Mouse (Mus musculus) MEL (cell line): Measurements from ENCODE around the gene Igfbp1. TPM values are rescaled to one million over a fixed set of nuclear protein-coding genes. Genes with fewer than 3 reads are reported as not detected.
"Not testable (repeated sequence)": the region's sequence is repeated elsewhere in the genome, so short reads cannot be mapped to it uniquely, and the experiment has no call there.

Experiments
- DNase-seq: peaks from one replicate; pipeline ENCODE4 v3.0.0; 2011; ENCODE audit warnings: low read depth, low spot score
- H3K27ac ChIP-seq: 2 replicates; pipeline ENCODE4 v1.5.1; 2012; ENCODE audit warnings: low read depth, mild to moderate bottlenecking, control low read depth, low read length, moderate library complexity; ENCODE audit not compliant: control insufficient read depth
- H3K27me3 ChIP-seq, 2 experiments: fragments of 150-350 bp in 1 of 2; sonication (generic) in 1 of 2; 2 replicates each; pipeline ENCODE4 v1.6.1; 2012; ENCODE audit warnings: low read length in 2 of 2, mild to moderate bottlenecking in 2 of 2, improper control_type of control experiment in 1 of 2, moderate library complexity in 1 of 2; ENCODE audit not compliant: insufficient read depth in 2 of 2, control insufficient read depth in 1 of 2
- H3K36me3 ChIP-seq, 2 experiments: 2 replicates each; pipeline ENCODE4 v1.6.1; 2012 to 2014; ENCODE audit warnings: low read length in 2 of 2, improper control_type of control experiment in 1 of 2, inconsistent platforms in 1 of 2, mild to moderate bottlenecking in 1 of 2; ENCODE audit not compliant: insufficient read depth in 2 of 2, control insufficient read depth in 1 of 2
- H3K4me1 ChIP-seq, 2 experiments: fragments of 150-350 bp in 1 of 2; sonication (generic) in 1 of 2; 2 replicates each; pipeline ENCODE4 v1.6.1; 2012; ENCODE audit warnings: low read length in 2 of 2, improper control_type of control experiment in 1 of 2, mild to moderate bottlenecking in 1 of 2; ENCODE audit not compliant: insufficient read depth in 2 of 2, control insufficient read depth in 1 of 2
- H3K4me3 ChIP-seq, 2 experiments: fragments of 150-350 bp in 1 of 2; sonication (generic) in 1 of 2; 2 replicates each; pipeline ENCODE4 v1.5.1; 2012; ENCODE audit warnings: low read depth in 2 of 2, low read length in 2 of 2, mild to moderate bottlenecking in 2 of 2, moderate library complexity in 2 of 2, control low read depth in 1 of 2, improper control_type of control experiment in 1 of 2; ENCODE audit not compliant: control insufficient read depth in 1 of 2, insufficient read depth in 1 of 2
- H3K79me2 ChIP-seq: 2 replicates; pipeline ENCODE4 v1.6.1; 2012; ENCODE audit warnings: mild to moderate bottlenecking, low read length, moderate library complexity; ENCODE audit not compliant: control insufficient read depth, poor library complexity, insufficient read depth
- H3K9ac ChIP-seq: 2 replicates; pipeline ENCODE4 v1.6.1; 2012; ENCODE audit warnings: low read depth, mild to moderate bottlenecking, control low read depth, low read length, moderate library complexity; ENCODE audit not compliant: control insufficient read depth, poor library complexity, severe bottlenecking
- H3K9me3 ChIP-seq: fragments of 150-350 bp; sonication (generic); replicated peaks from 2 replicates; pipeline ENCODE4 v1.6.1; 2012; ENCODE audit warnings: mild to moderate bottlenecking, low read length, improper control_type of control experiment, moderate library complexity; ENCODE audit not compliant: insufficient read depth
- CHD2 ChIP-seq: IDR thresholded peaks from 2 replicates; pipeline ENCODE4 v1.6.1; 2011; ENCODE audit warnings: low read length, improper control_type of control experiment
- CTCF ChIP-seq, 3 experiments: IDR thresholded peaks in 2 of 3; conservative IDR thresholded peaks in 1 of 3; 2 replicates each; pipeline ENCODE4 v1.5.1; 2011 to 2012; ENCODE audit warnings: low read length in 3 of 3, low read depth in 2 of 3, mild to moderate bottlenecking in 2 of 3, improper control_type of control experiment in 1 of 3, inconsistent platforms in 1 of 3, mixed read lengths in 1 of 3, moderate library complexity in 1 of 3; ENCODE audit not compliant: control insufficient read depth in 1 of 3, insufficient read depth in 1 of 3, poor library complexity in 1 of 3, severe bottlenecking in 1 of 3
- E2F4 ChIP-seq: IDR thresholded peaks from 2 replicates; pipeline ENCODE4 v1.6.1; 2011; ENCODE audit warnings: low read depth, low read length, improper control_type of control experiment, borderline replicate concordance
- ELF1 ChIP-seq: IDR thresholded peaks from 2 replicates; pipeline ENCODE4 v1.6.1; 2014; ENCODE audit warnings: low read depth, mild to moderate bottlenecking, inconsistent platforms, low read length, improper control_type of control experiment, moderate library complexity
- EP300 ChIP-seq, 2 experiments: IDR thresholded peaks; 2 replicates each; pipeline ENCODE4 v1.6.1; 2011; ENCODE audit warnings: improper control_type of control experiment in 2 of 2, low read length in 2 of 2, low read depth in 1 of 2, mild to moderate bottlenecking in 1 of 2
- GABPA ChIP-seq: IDR thresholded peaks from 2 replicates; pipeline ENCODE4 v1.6.1; 2012; ENCODE audit warnings: low read depth, mild to moderate bottlenecking, inconsistent platforms, low read length, improper control_type of control experiment, moderate library complexity
- GATA1 ChIP-seq: IDR thresholded peaks from 2 replicates; pipeline ENCODE4 v1.6.1; 2011; ENCODE audit warnings: low read depth, low read length, improper control_type of control experiment
- MAFK ChIP-seq: IDR thresholded peaks from 2 replicates; pipeline ENCODE4 v1.6.1; 2011; ENCODE audit warnings: low read depth, mild to moderate bottlenecking, low read length, improper control_type of control experiment, borderline replicate concordance
- MAX ChIP-seq: IDR thresholded peaks from 2 replicates; pipeline ENCODE4 v1.6.1; 2011; ENCODE audit warnings: low read length, improper control_type of control experiment
- MXI1 ChIP-seq: IDR thresholded peaks from 2 replicates; pipeline ENCODE4 v1.6.1; 2011; ENCODE audit warnings: mild to moderate bottlenecking, low read depth, low read length, improper control_type of control experiment
- MYC ChIP-seq: IDR thresholded peaks from 2 replicates; pipeline ENCODE4 v1.6.1; 2011; ENCODE audit warnings: low read depth, mild to moderate bottlenecking, low read length, improper control_type of control experiment, moderate library complexity
- NELFE ChIP-seq: IDR thresholded peaks from 2 replicates; pipeline ENCODE4 v1.6.1; 2011; ENCODE audit warnings: low read depth, low read length, improper control_type of control experiment
- POLR2AphosphoS2 ChIP-seq: IDR thresholded peaks from 2 replicates; pipeline ENCODE4 v1.6.1; 2011; ENCODE audit warnings: low read length, improper control_type of control experiment
- POLR2AphosphoS5 ChIP-seq: IDR thresholded peaks from 2 replicates; pipeline ENCODE4 v1.6.1; 2012; ENCODE audit warnings: low read depth, borderline replicate concordance, mild to moderate bottlenecking, inconsistent platforms, low read length, moderate library complexity, mixed read lengths
- RAD21 ChIP-seq: IDR thresholded peaks from 2 replicates; pipeline ENCODE4 v1.6.1; 2011; ENCODE audit warnings: mild to moderate bottlenecking, low read depth, low read length, improper control_type of control experiment
- SIN3A ChIP-seq: IDR thresholded peaks from 2 replicates; pipeline ENCODE4 v1.6.1; 2012; ENCODE audit warnings: low read length, improper control_type of control experiment, inconsistent platforms
- SMC3 ChIP-seq: IDR thresholded peaks from 2 replicates; pipeline ENCODE4 v1.6.1; 2011; ENCODE audit warnings: low read depth, low read length, improper control_type of control experiment
- USF1 ChIP-seq: IDR thresholded peaks from 2 replicates; pipeline ENCODE4 v1.6.1; 2014; ENCODE audit warnings: low read depth, mild to moderate bottlenecking, inconsistent platforms, low read length, improper control_type of control experiment, moderate library complexity
- USF2 ChIP-seq, 2 experiments: IDR thresholded peaks; 2 replicates each; pipeline ENCODE4 v1.6.1; 2011 to 2012; ENCODE audit warnings: improper control_type of control experiment in 2 of 2, low read length in 2 of 2, borderline replicate concordance in 1 of 2, inconsistent platforms in 1 of 2, low read depth in 1 of 2, mild to moderate bottlenecking in 1 of 2; ENCODE audit not compliant: insufficient read depth in 1 of 2
- ZC3H11A ChIP-seq: IDR thresholded peaks from 2 replicates; pipeline ENCODE4 v1.6.1; 2012; ENCODE audit warnings: low read depth, mild to moderate bottlenecking, inconsistent platforms, low read length, improper control_type of control experiment
- polyA plus RNA-seq, 2 experiments: library from polyadenylated mRNA; stranded (reverse) in 1 of 2; unstranded in 1 of 2; fragments of >175 nt in 1 of 2; fragments of >200 nt in 1 of 2; gene quantifications; 2 replicates each; pipeline versions ENCODE4 v1.2.1 to v1.2.4; 2012; ENCODE audit warnings: low replicate concordance in 2 of 2, low read depth in 1 of 2; ENCODE audit not compliant: insufficient read length in 2 of 2, insufficient read depth in 1 of 2, missing spikeins in 1 of 2
- total RNA-seq: library from RNA; depleted of rRNA; stranded (reverse); fragments of 300-350 nt; gene quantifications from 2 replicates; pipeline ENCODE4 v1.2.3, GENCODE M21; 2012

The Igfbp1 gene
- total and polyA plus RNA-seq, 3 experiments: not detected

GRCm38 (mm10) chr11:7221826-7222225 lies 24.2 kb downstream of the Igfbp1 start:
- not testable (repeated sequence) for H3K9ac ChIP-seq, H3K27me3 ChIP-seq, H3K79me2 ChIP-seq, H3K4me3 ChIP-seq, H3K9me3 ChIP-seq, H3K36me3 ChIP-seq, H3K4me1 ChIP-seq, H3K27ac ChIP-seq
- TF ChIP-seq CTCF (IDR thresholded peaks at IDR 0.05 in 2 of 3, conservative IDR thresholded peaks at IDR 0.05 in 1 of 3; ENCODE audit: control insufficient read depth in 1 of 3, insufficient read depth in 1 of 3, low read depth in 2 of 3, low read length in 3 of 3, poor library complexity in 1 of 3, severe bottlenecking in 1 of 3): peak in 2 of 3 experiments; percentile 15 to 27; a peak in 4 of 6 replicates
- peak; percentile 5 for DNase-seq

- no peaks in the 10 kb centered on the region for H3K36me3 ChIP-seq
- no peaks in the 10 kb centered on the region for H3K9me3 ChIP-seq
- H3K9ac ChIP-seq: no peak overlapping the region
- H3K4me3 ChIP-seq: no peak overlapping the region
- no peaks in the 10 kb centered on the region for H3K79me2 ChIP-seq
- H3K27me3 ChIP-seq: no peaks in the 10 kb centered on the region
- no peaks in the 10 kb centered on the region for H3K4me1 ChIP-seq
- no peak for DNase-seq
- H3K27ac ChIP-seq: no peak overlapping the region
- TF ChIP-seq ZC3H11A (no peak), POLR2AphosphoS2 (no peak), SMC3 (no peak), NELFE (no peak), CHD2 (no peak), MYC (no peak), POLR2AphosphoS5 (no peak), USF1 (no peak), SIN3A (no peak), E2F4 (no peak), USF2 (IDR thresholded peaks at IDR 0.05; ENCODE audit: borderline replicate concordance in 1 of 2, insufficient read depth in 1 of 2, low read depth in 1 of 2, low read length in 2 of 2) (no peak), GABPA (no peak), RAD21 (no peak), EP300 (IDR thresholded peaks at IDR 0.05; ENCODE audit: low read depth in 1 of 2, low read length in 2 of 2) (no peak), MXI1 (no peak), MAX (no peak), CTCF (IDR thresholded peaks at IDR 0.05 in 2 of 3, conservative IDR thresholded peaks at IDR 0.05 in 1 of 3; ENCODE audit: control insufficient read depth in 1 of 3, insufficient read depth in 1 of 3, low read depth in 2 of 3, low read length in 3 of 3, poor library complexity in 1 of 3, severe bottlenecking in 1 of 3) (no peak), MAFK (no peak), ELF1 (no peak), GATA1 (no peak)
These were observed 28.6 kb downstream of the Igfbp1 start for GRCm38 (mm10) chr11:7226200-7226599.
